9 mouse cellular contexts compared by ENCODE assay signal in the genomic region with DNA sequence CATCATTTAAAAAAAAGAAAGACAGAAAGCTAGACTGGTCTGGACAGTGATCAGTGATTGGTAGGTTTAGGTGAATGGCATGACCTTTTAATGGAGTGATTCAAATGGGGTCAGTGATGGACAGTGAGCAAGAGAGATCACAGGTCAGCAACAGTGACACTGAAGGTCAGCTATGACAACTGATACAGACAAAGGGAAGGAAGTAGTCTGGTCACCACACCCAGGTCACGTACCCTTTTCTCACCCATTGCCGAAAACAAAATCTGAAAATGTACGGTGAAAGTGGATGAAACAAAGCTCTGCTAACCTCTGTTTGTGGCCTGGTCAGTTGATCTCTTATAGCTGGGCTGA. TPM values are rescaled to one million over a fixed set of nuclear protein-coding genes. Genes with fewer than 3 reads are reported as not detected.
DNase-seq lines count a peak whose midpoint lies in the region; ATAC-seq and TF ChIP-seq lines count a peak whose summit lies in the region.
"Had no signal": no experiment of that assay in that cellular context is flagged by ENCODE, and none has a peak within 500 bp of the region (broad histone marks: within the 10 kb centered on the region; RNA-seq: fewer than 3 reads in every experiment).

No protein-coding gene starts in this region.

- no peak overlapping the region for H3K4me3 ChIP-seq in forebrain, embryonic 13.5 days
- H3K4me3 ChIP-seq in forebrain, embryonic 14.5 days (ENCODE audit: low read depth, low read length), result no peak overlapping the region
- no peak overlapping the region for H3K4me3 ChIP-seq in kidney, embryonic 15.5 days (replicated peaks)
- peak overlapping the region; percentile 14; the same call in 1 of the 2 replicates for H3K4me3 ChIP-seq in bone marrow macrophage, adult 2 months (ENCODE audit: insufficient read depth, low read length)
- no peak overlapping the region for H3K4me3 ChIP-seq in intestine, embryonic 16.5 days (ENCODE audit: low read length)
- H3K4me3 ChIP-seq: liver, embryonic 15.5 days had no signal

- H3K9ac ChIP-seq in forebrain, embryonic 13.5 days, result no peak overlapping the region
- no peak overlapping the region for H3K9ac ChIP-seq in forebrain, embryonic 14.5 days (ENCODE audit: low read length)
- no peak overlapping the region for H3K9ac ChIP-seq in kidney, embryonic 15.5 days
- H3K9ac ChIP-seq in intestine, embryonic 16.5 days (ENCODE audit: low read depth, low read length), result no peak overlapping the region
- H3K9ac ChIP-seq: liver, embryonic 15.5 days had no signal

- no peak for TF ChIP-seq POLR2A in bone marrow macrophage, adult 2 months (IDR thresholded peaks at IDR 0.05; ENCODE audit: borderline replicate concordance, low read depth, low read length)

- peak overlapping the region; percentile 16; the same call in 1 of the 2 replicates for H3K4me2 ChIP-seq in forebrain, embryonic 13.5 days
- no peak overlapping the region for H3K4me2 ChIP-seq in forebrain, embryonic 14.5 days (ENCODE audit: low read length)
- 0 out of 2 replicates have a peak overlapping the region, but pooled peaks have one; percentile 33 for H3K4me2 ChIP-seq in kidney, embryonic 15.5 days
- no peak overlapping the region for H3K4me2 ChIP-seq in intestine, embryonic 16.5 days (ENCODE audit: low read depth, low read length)
- H3K4me2 ChIP-seq: liver, embryonic 15.5 days had no signal

- H3K36me3 ChIP-seq in forebrain, embryonic 13.5 days (ENCODE audit: poor library complexity, severe bottlenecking), result no peaks in the 10 kb centered on the region
- no peaks in the 10 kb centered on the region for H3K36me3 ChIP-seq in forebrain, embryonic 14.5 days (ENCODE audit: control insufficient read depth, insufficient read depth, low read length)
- H3K36me3 ChIP-seq in kidney, embryonic 15.5 days, result no peaks in the 10 kb centered on the region
- H3K36me3 ChIP-seq in intestine, embryonic 16.5 days (ENCODE audit: control insufficient read depth, insufficient read depth, low read length), result no peaks in the 10 kb centered on the region
- H3K36me3 ChIP-seq: liver, embryonic 15.5 days had no signal

- H3K9me3 ChIP-seq in forebrain, embryonic 13.5 days (replicated peaks), result no peaks in the 10 kb centered on the region
- H3K9me3 ChIP-seq in forebrain, embryonic 14.5 days (replicated peaks; ENCODE audit: control insufficient read depth, low read length), result no peaks in the 10 kb centered on the region
- H3K9me3 ChIP-seq in kidney, embryonic 15.5 days (replicated peaks), result no peaks in the 10 kb centered on the region
- H3K9me3 ChIP-seq in intestine, embryonic 16.5 days (ENCODE audit: control insufficient read depth, low read length), result no peaks in the 10 kb centered on the region
- H3K9me3 ChIP-seq: liver, embryonic 15.5 days had no signal

- WGBS in forebrain, embryonic 13.5 days, result 92% methylated on average over 3 of the region's 3 CpGs
- WGBS in forebrain, embryonic 14.5 days, result 91% methylated on average over 3 of the region's 3 CpGs
- WGBS in kidney, embryonic 15.5 days, result 56% methylated on average over 3 of the region's 3 CpGs
- WGBS in intestine, embryonic 16.5 days, result 80% methylated on average over 3 of the region's 3 CpGs

- 0 out of 2 replicates have a peak, but pooled peaks have one; percentile 3 for ATAC-seq in forebrain, embryonic 13.5 days
- no peak; the same call in 1 of the 2 replicates for ATAC-seq in forebrain, embryonic 14.5 days
- ATAC-seq in kidney, embryonic 15.5 days (replicated peaks; ENCODE audit: low FRiP score), result no peak
- peak; percentile 27 for ATAC-seq in intestine, embryonic 16.5 days

- TF ChIP-seq CTCF in bone marrow macrophage, adult 2 months (IDR thresholded peaks at IDR 0.05; ENCODE audit: low read depth, low read length), result no peak

- peak overlapping the region; percentile 41; the same call in 1 of the 2 replicates for H3K27ac ChIP-seq in forebrain, embryonic 13.5 days
- H3K27ac ChIP-seq in forebrain, embryonic 14.5 days (ENCODE audit: low read depth, low read length), result no peak overlapping the region
- no peak overlapping the region for H3K27ac ChIP-seq in kidney, embryonic 15.5 days
- H3K27ac ChIP-seq in bone marrow macrophage, adult 2 months (ENCODE audit: insufficient read depth, low read depth, low read length), result peak overlapping the region; percentile 63
- no peak overlapping the region; the same call in 1 of the 2 replicates for H3K27ac ChIP-seq in intestine, embryonic 16.5 days (ENCODE audit: low read length)
- H3K27ac ChIP-seq: liver, embryonic 15.5 days had no signal

- no peak for DNase-seq in forebrain, embryonic 14.5 days (ENCODE audit: low spot score)
- no peak for DNase-seq in kidney, adult 18-20 months
- no peak for DNase-seq in c-Kit-positive CD71-positive TER-119-positive erythroid progenitor cells, embryonic 14.5 days (ENCODE audit: low spot score)
- DNase-seq in gastrocnemius, postnatal 4 days (ENCODE audit: low spot score in 2 of 2), result no peak

- H3K27me3 ChIP-seq in forebrain, embryonic 13.5 days, result no peaks in the 10 kb centered on the region
- no peaks in the 10 kb centered on the region for H3K27me3 ChIP-seq in forebrain, embryonic 14.5 days (replicated peaks; ENCODE audit: control insufficient read depth, insufficient read depth, low read length)
- H3K27me3 ChIP-seq in kidney, embryonic 15.5 days, result peaks cover 12% of the 10 kb centered on the region; the same call in 1 of the 2 replicates
- H3K27me3 ChIP-seq in intestine, embryonic 16.5 days (replicated peaks; ENCODE audit: control insufficient read depth, insufficient read depth, low read length), result no peaks in the 10 kb centered on the region
- H3K27me3 ChIP-seq: liver, embryonic 15.5 days had no signal

- peaks cover 12% of the 10 kb centered on the region for H3K4me1 ChIP-seq in forebrain, embryonic 13.5 days
- H3K4me1 ChIP-seq in forebrain, embryonic 14.5 days (ENCODE audit: control insufficient read depth, insufficient read depth, low read length), result peaks cover 4% of the 10 kb centered on the region; the same call in 1 of the 2 replicates
- peaks cover 18% of the 10 kb centered on the region for H3K4me1 ChIP-seq in kidney, embryonic 15.5 days
- H3K4me1 ChIP-seq in bone marrow macrophage, adult 2 months (ENCODE audit: control insufficient read depth, insufficient read depth, low read length), result peaks cover 37% of the 10 kb centered on the region
- peaks cover 8% of the 10 kb centered on the region for H3K4me1 ChIP-seq in intestine, embryonic 16.5 days (ENCODE audit: control insufficient read depth, insufficient read depth, low read length)
- H3K4me1 ChIP-seq: liver, embryonic 15.5 days had no signal

RNA-seq across cellular contexts. Expression of gene Erich3, which starts 28.9 kb away (rescaled TPM):
- 0.70 and 0.79 TPM in 2 replicates for polyA plus RNA-seq in forebrain, embryonic 13.5 days (2015; fragmentation: Nextera tagmentation; extraction: Ambion mirVana)
- 0.98 and 1.1 TPM in 2 replicates for polyA plus RNA-seq in forebrain, embryonic 14.5 days (2014; fragmentation: Nextera tagmentation; extraction: Ambion mirVana)
- polyA plus RNA-seq in kidney, embryonic 15.5 days (2015; fragmentation: Nextera tagmentation; extraction: Ambion mirVana), result 0.10 TPM in 1 of 2 replicates, not detected in the other
- not detected in 2 replicates for polyA plus RNA-seq in bone marrow macrophage, adult 2 months (2012; ENCODE audit: insufficient read depth, insufficient read length, missing spikeins)
- polyA plus RNA-seq in intestine, embryonic 16.5 days (2015; fragmentation: Nextera tagmentation; extraction: Ambion mirVana), result 0.13 TPM in 1 of 2 replicates, not detected in the other
- total RNA-seq in gastrocnemius, postnatal 4 days (2021), result under 1 TPM; 0.05 to 0.37 TPM
- polyA plus RNA-seq: liver, embryonic 15.5 days had no signal

Comparison
In these comparisons a context has a peak if more than half of its experiments do, and no peak if none do; other contexts are left out.
1. ATAC-seq: peak in forebrain, embryonic 13.5 days (single experiment) and intestine, embryonic 16.5 days (single experiment); none in forebrain, embryonic 14.5 days (single experiment) and kidney, embryonic 15.5 days (single experiment).
2. H3K27ac ChIP-seq: peak in forebrain, embryonic 13.5 days (single experiment) and bone marrow macrophage, adult 2 months (single experiment); none in forebrain, embryonic 14.5 days (single experiment), kidney, embryonic 15.5 days (single experiment) and intestine, embryonic 16.5 days (single experiment).
3. H3K4me2 ChIP-seq: peak in forebrain, embryonic 13.5 days (single experiment) and kidney, embryonic 15.5 days (single experiment); none in forebrain, embryonic 14.5 days (single experiment) and intestine, embryonic 16.5 days (single experiment).